Mouse (Mus musculus) G1E (cell line): Measurements from ENCODE around the gene Cdk17.

Experiments
- CTCF ChIP-seq: IDR thresholded peaks from 2 replicates; pipeline ENCODE4 v1.5.1; 2012; ENCODE audit warnings: low read depth, low read length, inconsistent platforms, mixed read lengths
- GATA1 ChIP-seq: IDR thresholded peaks from 2 replicates; pipeline ENCODE4 v1.6.1; 2012; ENCODE audit warnings: borderline replicate concordance, low read length, inconsistent platforms, mixed read lengths
- GATA2 ChIP-seq: IDR thresholded peaks from 2 replicates; pipeline ENCODE4 v1.6.1; 2012; ENCODE audit warnings: low read depth, low read length, inconsistent platforms, borderline replicate concordance
- POLR2AphosphoS5 ChIP-seq: IDR thresholded peaks from 2 replicates; pipeline ENCODE4 v1.6.1; 2012; ENCODE audit warnings: low read depth, low read length, inconsistent platforms; ENCODE audit not compliant: insufficient replicate concordance
- TAL1 ChIP-seq: conservative IDR thresholded peaks from 2 replicates; pipeline ENCODE4 v1.6.1; 2012; ENCODE audit warnings: low read depth, low read length, inconsistent platforms, mixed read lengths

- TF ChIP-seq GATA1 = no peak
- no peak for TF ChIP-seq CTCF
- no peak for TF ChIP-seq TAL1
- TF ChIP-seq GATA2 = no peak
- TF ChIP-seq POLR2AphosphoS5 = no peak
These were observed 48.7 kb upstream of the Cdk17 start for GRCm38 (mm10) chr10:93112021-93112420.
